Mouse (Mus musculus) embryonic facial prominence, embryonic 12.5 days (tissue): ENCODE measurements at regions not wholly inside any gene's neighbourhood (a gene's known extent, or its start where the extent isn't known, plus 50 kb on each side); places are given as distances from the start of the nearest gene placed in this dataset.

ENCODE experiments used
- ATAC-seq: fragments of 200-750 bp; cut with Nextera tagmentation; 2 replicates; pipeline ENCODE4 v1.8.0; 2017; ENCODE audit not compliant: insufficient number of reproducible peaks, insufficient read depth, low FRiP score, low TSS enrichment
- H3K27ac ChIP-seq: fragments of 300-500 bp; sonication (generic); 2 replicates; pipeline ENCODE4 v1.5.1; 2016; ENCODE audit warnings: mild to moderate bottlenecking
- H3K27me3 ChIP-seq: fragments of 300-500 bp; sonication (generic); 2 replicates; pipeline ENCODE4 v1.6.1; 2016; ENCODE audit warnings: mild to moderate bottlenecking, moderate library complexity
- H3K36me3 ChIP-seq: fragments of 300-500 bp; sonication (generic); 2 replicates; pipeline ENCODE4 v1.6.1; 2016; ENCODE audit warnings: mild to moderate bottlenecking
- H3K4me1 ChIP-seq: fragments of 300-500 bp; sonication (generic); 2 replicates; pipeline ENCODE4 v1.6.1; 2016
- H3K4me2 ChIP-seq: fragments of 300-500 bp; sonication (generic); replicated peaks from 2 replicates; pipeline ENCODE4 v1.6.1; 2016; ENCODE audit warnings: mild to moderate bottlenecking, moderate library complexity
- H3K4me3 ChIP-seq: fragments of 300-500 bp; sonication (generic); 2 replicates; pipeline ENCODE4 v1.5.1; 2016; ENCODE audit warnings: mild to moderate bottlenecking
- H3K9ac ChIP-seq: fragments of 300-500 bp; sonication (generic); 2 replicates; pipeline ENCODE4 v1.6.1; 2016; ENCODE audit warnings: mild to moderate bottlenecking, moderate library complexity
- H3K9me3 ChIP-seq: fragments of 300-500 bp; sonication (generic); 2 replicates; pipeline ENCODE4 v1.6.1; 2016; ENCODE audit warnings: mild to moderate bottlenecking, moderate library complexity
- WGBS: fragments of 180-500 bp; shearing (Covaris S2); methylation state at CpG from one replicate; pipeline ENCODE4 v1.1.7; 2016; 5-methylcytosine and 5-hydroxymethylcytosine counted together

- WGBS, result 67% methylated on average over 13 of the region's 13 CpGs
- Histone ChIP-seq H3K4me3 (no peak overlapping the region), H3K36me3 (no peaks in the 10 kb centered on the region), H3K27me3 (no peaks in the 10 kb centered on the region), H3K27ac (no peak overlapping the region), H3K4me2 (no peak overlapping the region), H3K9ac (no peak overlapping the region), H3K4me1 (no peaks in the 10 kb centered on the region), H3K9me3 (no peaks in the 10 kb centered on the region)
- no peak for ATAC-seq
These were observed 78.7 kb upstream of the Mphosph6 start for GRCm38 (mm10) chr8:117880279-117880975.

GRCm38 (mm10) chr8:117873611-117874010, 71.9 kb upstream of the Mphosph6 start:
- Histone ChIP-seq H3K27ac (no peak overlapping the region), H3K4me3 (no peak overlapping the region), H3K4me2 (no peak overlapping the region), H3K36me3 (no peaks in the 10 kb centered on the region), H3K9ac (no peak overlapping the region), H3K9me3 (no peaks in the 10 kb centered on the region), H3K27me3 (no peaks in the 10 kb centered on the region), H3K4me1 (no peaks in the 10 kb centered on the region)
- 39% methylated on average over 4 of the region's 4 CpGs for WGBS
- ATAC-seq, result no peak

- H3K9me3 ChIP-seq, result no peaks in the 10 kb centered on the region
- no peak overlapping the region for H3K9ac ChIP-seq
- no peak overlapping the region for H3K27ac ChIP-seq
- H3K4me1 ChIP-seq, result no peaks in the 10 kb centered on the region
- WGBS, result 81% methylated on average over 2 of the region's 2 CpGs
- no peaks in the 10 kb centered on the region for H3K27me3 ChIP-seq
- H3K4me3 ChIP-seq, result no peak overlapping the region
- H3K36me3 ChIP-seq, result no peaks in the 10 kb centered on the region
- H3K4me2 ChIP-seq, result no peak overlapping the region
- ATAC-seq, result no peak
These were observed 65.4 kb upstream of the Mphosph6 start for GRCm38 (mm10) chr8:117867138-117867537.

GRCm38 (mm10) chr8:117865014-117865413, 63.3 kb upstream of the Mphosph6 start:
- Histone ChIP-seq H3K27ac (no peak overlapping the region), H3K4me2 (no peak overlapping the region), H3K9me3 (no peaks in the 10 kb centered on the region), H3K36me3 (no peaks in the 10 kb centered on the region), H3K4me1 (peaks cover 2% of the 10 kb centered on the region; the same call in 1 of the 2 replicates), H3K27me3 (peaks cover 9% of the 10 kb centered on the region; the same call in 1 of the 2 replicates), H3K9ac (no peak overlapping the region), H3K4me3 (no peak overlapping the region)
- no peak for ATAC-seq
- 26% methylated on average over 6 of the region's 6 CpGs for WGBS

GRCm38 (mm10) chr8:117863837-117864236, 62.1 kb upstream of the Mphosph6 start:
- H3K4me3 ChIP-seq, result no peak overlapping the region
- peaks cover 9% of the 10 kb centered on the region; the same call in 1 of the 2 replicates for H3K27me3 ChIP-seq
- peaks cover 5% of the 10 kb centered on the region; the same call in 1 of the 2 replicates for H3K4me1 ChIP-seq
- H3K9ac ChIP-seq, result no peak overlapping the region
- H3K9me3 ChIP-seq, result no peaks in the 10 kb centered on the region
- no peak overlapping the region for H3K4me2 ChIP-seq
- no peak for ATAC-seq
- no peak overlapping the region for H3K27ac ChIP-seq
- WGBS, result 42% methylated on average over 2 of the region's 2 CpGs
- H3K36me3 ChIP-seq, result no peaks in the 10 kb centered on the region

GRCm38 (mm10) chr8:117862318-117862717, 60.6 kb upstream of the Mphosph6 start:
- Histone ChIP-seq H3K4me3 (no peak overlapping the region), H3K27me3 (peaks cover 9% of the 10 kb centered on the region; the same call in 1 of the 2 replicates), H3K9ac (no peak overlapping the region), H3K9me3 (no peaks in the 10 kb centered on the region), H3K4me2 (no peak overlapping the region), H3K27ac (no peak overlapping the region), H3K4me1 (peaks cover 5% of the 10 kb centered on the region; the same call in 1 of the 2 replicates), H3K36me3 (no peaks in the 10 kb centered on the region)
- ATAC-seq, result no peak
- WGBS, result 60% methylated on average over 2 of the region's 2 CpGs

- no peaks in the 10 kb centered on the region for H3K9me3 ChIP-seq
- H3K27me3 ChIP-seq, result peaks cover 9% of the 10 kb centered on the region; the same call in 1 of the 2 replicates
- H3K4me3 ChIP-seq, result no peak overlapping the region
- H3K4me1 ChIP-seq, result peaks cover 5% of the 10 kb centered on the region; the same call in 1 of the 2 replicates
- no peak overlapping the region for H3K27ac ChIP-seq
- H3K36me3 ChIP-seq, result no peaks in the 10 kb centered on the region
- no peak for ATAC-seq
- H3K9ac ChIP-seq, result no peak overlapping the region
- WGBS, result 6% methylated on average over 11 of the region's 11 CpGs
- peak overlapping the region; percentile 10; the same call in 1 of the 2 replicates for H3K4me2 ChIP-seq
These were observed 58.0 kb upstream of the Mphosph6 start for GRCm38 (mm10) chr8:117859734-117860133.

- no peak overlapping the region for H3K27ac ChIP-seq
- no peaks in the 10 kb centered on the region for H3K36me3 ChIP-seq
- WGBS, result 58% methylated on average over 7 of the region's 7 CpGs
- H3K9me3 ChIP-seq, result no peaks in the 10 kb centered on the region
- no peak overlapping the region for H3K4me3 ChIP-seq
- peaks cover 5% of the 10 kb centered on the region; the same call in 1 of the 2 replicates for H3K4me1 ChIP-seq
- H3K4me2 ChIP-seq, result no peak overlapping the region
- H3K27me3 ChIP-seq, result peaks cover 9% of the 10 kb centered on the region; the same call in 1 of the 2 replicates
- no peak for ATAC-seq
- no peak overlapping the region for H3K9ac ChIP-seq
These were observed 57.4 kb upstream of the Mphosph6 start for GRCm38 (mm10) chr8:117859095-117859494.

GRCm38 (mm10) chr8:117856121-117856520, 54.4 kb upstream of the Mphosph6 start:
- H3K4me3 ChIP-seq, result no peak overlapping the region
- H3K4me2 ChIP-seq, result no peak overlapping the region
- WGBS, result 84% methylated on average over 13 of the region's 13 CpGs

GRCm38 (mm10) chr8:117854942-117855491, 53.3 kb upstream of the Mphosph6 start:
- no peaks in the 10 kb centered on the region for H3K27me3 ChIP-seq
- 80% methylated on average over 7 of the region's 7 CpGs for WGBS
- no peak overlapping the region for H3K4me3 ChIP-seq
- H3K4me1 ChIP-seq, result peaks cover 3% of the 10 kb centered on the region; the same call in 1 of the 2 replicates
- H3K27ac ChIP-seq, result no peak overlapping the region
- H3K9me3 ChIP-seq, result no peaks in the 10 kb centered on the region
- no peak overlapping the region for H3K9ac ChIP-seq
- H3K36me3 ChIP-seq, result no peaks in the 10 kb centered on the region
- ATAC-seq, result no peak
- no peak overlapping the region for H3K4me2 ChIP-seq

More at GRCm38 (mm10) chr8:117856121-117856520, 54.4 kb upstream of the Mphosph6 start:
- no peak for ATAC-seq
- H3K4me1 ChIP-seq, result peaks cover 5% of the 10 kb centered on the region; the same call in 1 of the 2 replicates
- no peaks in the 10 kb centered on the region for H3K36me3 ChIP-seq
- peaks cover 5% of the 10 kb centered on the region; the same call in 1 of the 2 replicates for H3K27me3 ChIP-seq
- H3K9me3 ChIP-seq, result no peaks in the 10 kb centered on the region
- H3K27ac ChIP-seq, result no peak overlapping the region
- H3K9ac ChIP-seq, result no peak overlapping the region

- no peak for ATAC-seq
- Histone ChIP-seq H3K4me1 (no peaks in the 10 kb centered on the region), H3K4me2 (no peak overlapping the region), H3K27ac (no peak overlapping the region), H3K9me3 (no peaks in the 10 kb centered on the region), H3K4me3 (no peak overlapping the region), H3K27me3 (no peaks in the 10 kb centered on the region), H3K9ac (no peak overlapping the region), H3K36me3 (no peaks in the 10 kb centered on the region)
- 70% methylated on average over 11 of the region's 11 CpGs for WGBS
These were observed 52.6 kb upstream of the Mphosph6 start for GRCm38 (mm10) chr8:117854301-117854700.

- no peak for ATAC-seq
- H3K4me3 ChIP-seq, result no peak overlapping the region
- H3K9ac ChIP-seq, result no peak overlapping the region
- no peaks in the 10 kb centered on the region for H3K4me1 ChIP-seq
- no peaks in the 10 kb centered on the region for H3K36me3 ChIP-seq
- H3K4me2 ChIP-seq, result no peak overlapping the region
- H3K27me3 ChIP-seq, result no peaks in the 10 kb centered on the region
- H3K27ac ChIP-seq, result no peak overlapping the region
- WGBS, result 54% methylated on average over 4 of the region's 4 CpGs
- H3K9me3 ChIP-seq, result no peaks in the 10 kb centered on the region
These were observed 51.7 kb upstream of the Mphosph6 start for GRCm38 (mm10) chr8:117853408-117853807.
